Mouse (Mus musculus) myocyte (in vitro differentiated cells): Measurements from ENCODE around the gene Itih4.

Experiments used
- CEBPB ChIP-seq: IDR thresholded peaks from 2 replicates; pipeline ENCODE4 v1.6.1; 2011; ENCODE audit warnings: mild to moderate bottlenecking, moderate library complexity; ENCODE audit not compliant: poor library complexity, insufficient read depth, severe bottlenecking
- MAX ChIP-seq: IDR thresholded peaks from one replicate; pipeline ENCODE4 v1.6.1; 2011; ENCODE audit warnings: low read depth, mild to moderate bottlenecking, control low read depth
- MYOG ChIP-seq, 3 experiments: IDR thresholded peaks; one replicate each; pipeline ENCODE4 v1.6.1; 2011; ENCODE audit warnings: control low read depth in 2 of 3, low read depth in 2 of 3, mild to moderate bottlenecking in 2 of 3; ENCODE audit not compliant: insufficient read length in 2 of 3, control insufficient read depth in 1 of 3, insufficient read depth in 1 of 3
- POLR2A ChIP-seq: IDR thresholded peaks from one replicate; pipeline ENCODE4 v1.6.1; 2011; ENCODE audit warnings: low read depth, mild to moderate bottlenecking, control low read depth, moderate library complexity; ENCODE audit not compliant: insufficient read length
- POLR2AphosphoS2 ChIP-seq: IDR thresholded peaks from one replicate; pipeline ENCODE4 v1.6.1; 2011; ENCODE audit warnings: low read depth, control low read depth; ENCODE audit not compliant: insufficient read length
- REST ChIP-seq: IDR thresholded peaks from one replicate; pipeline ENCODE4 v1.6.1; 2011; ENCODE audit warnings: mild to moderate bottlenecking, control low read depth, moderate library complexity; ENCODE audit not compliant: insufficient read depth, insufficient read length
- SRF ChIP-seq: IDR thresholded peaks from one replicate; pipeline ENCODE4 v1.6.1; 2011; ENCODE audit warnings: low read depth; ENCODE audit not compliant: control insufficient read depth, insufficient read length
- TCF12 ChIP-seq: IDR thresholded peaks from one replicate; pipeline ENCODE4 v1.6.1; 2011; ENCODE audit warnings: mild to moderate bottlenecking, control low read depth; ENCODE audit not compliant: poor library complexity, insufficient read depth, severe bottlenecking
- USF1 ChIP-seq: IDR thresholded peaks from one replicate; pipeline ENCODE4 v1.6.1; 2011; ENCODE audit warnings: low read depth, mild to moderate bottlenecking, control low read depth, moderate library complexity

DNA sequence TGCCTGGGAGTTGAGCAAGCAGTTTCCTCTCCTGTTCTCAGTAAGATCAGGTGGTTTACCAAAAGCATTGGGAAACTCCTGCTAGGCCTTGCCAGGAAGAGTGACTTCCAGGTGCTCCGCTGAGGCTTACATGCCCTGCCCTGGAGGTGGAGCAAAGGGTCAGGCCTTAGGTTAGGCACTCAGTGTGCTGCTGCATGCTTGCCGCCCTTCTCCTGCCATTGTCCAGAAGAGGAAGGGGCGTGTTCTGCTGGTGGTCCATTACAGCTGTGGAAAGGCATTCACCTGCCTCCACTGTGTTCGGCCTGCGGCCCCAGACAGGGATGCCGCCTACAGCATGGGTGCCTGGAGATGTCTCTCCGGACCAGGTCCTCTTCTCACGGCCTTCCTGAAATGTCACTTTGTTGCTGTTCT is 16.9 kb upstream of the Itih4 start:
- no peak for TF ChIP-seq CEBPB
- TF ChIP-seq MYOG (IDR thresholded peaks at IDR 0.05; ENCODE audit: control insufficient read depth in 1 of 3, insufficient read depth in 1 of 3, insufficient read length in 2 of 3, low read depth in 2 of 3), result no peak
- no peak for TF ChIP-seq POLR2A
- TF ChIP-seq REST, result no peak
- TF ChIP-seq TCF12, result no peak
- TF ChIP-seq SRF, result no peak
- TF ChIP-seq POLR2AphosphoS2, result no peak
- TF ChIP-seq USF1, result no peak
- no peak for TF ChIP-seq MAX
